Mouse (Mus musculus): Measurements from ENCODE around the gene Emg1. TPM values are rescaled to one million over a fixed set of nuclear protein-coding genes. Genes with fewer than 3 reads are reported as not detected.

The Emg1 gene
- polyA plus RNA-seq, 1 experiment from 2014 or later = 96.9 TPM

GRCm38 (mm10) chr6:124756652-124757350, 44.8 kb upstream of the Emg1 start:
- TF ChIP-seq EP300 (IDR thresholded peaks at IDR 0.05; ENCODE audit: low read depth) = no peak
- TF ChIP-seq CTCF (IDR thresholded peaks at IDR 0.05; ENCODE audit: low read depth) = no peak
- Histone ChIP-seq H3K9ac (replicated peaks) (peak overlapping the region; percentile 79), H3K9me3 (ENCODE audit: low read length) (no peaks in the 10 kb centered on the region), H3K4me1 (ENCODE audit: insufficient read depth) (peaks cover 29% of the 10 kb centered on the region), H3K27ac (ENCODE audit: low read depth) (peak overlapping the region; percentile 92), H3K36me3 (replicated peaks; ENCODE audit: insufficient read depth, low read length) (no peaks in the 10 kb centered on the region), H3K4me2 (ENCODE audit: low read depth, low read length) (peak overlapping the region; percentile 88), H3K27me3 (ENCODE audit: insufficient read depth, low read length) (peaks cover 22% of the 10 kb centered on the region), H3K4me3 (ENCODE audit: low read depth, low read length) (peak overlapping the region; percentile 72)
- DNase-seq (peak; percentile 74), ATAC-seq (peak; percentile 67)
- 3% methylated on average over 40 of the region's 54 CpGs for WGBS (ENCODE audit: insufficient replicate concordance)

- peaks cover 22% of the 10 kb centered on the region for H3K27me3 ChIP-seq (ENCODE audit: insufficient read depth, low read length)
- under 1% methylated on average over 52 of the region's 100 CpGs for WGBS (ENCODE audit: insufficient replicate concordance)
Measured at GRCm38 (mm10) chr6:124755831-124756595, 44.0 kb upstream of the Emg1 start, which contains the start of the genes Gm45234 and Atn1. Gene Gm45234 (minus strand): TSS chr6:124756021. Gene Atn1 (minus strand): TSS chr6:124756524.

GRCm38 (mm10) chr6:124755306-124755705, 43.3 kb upstream of the Emg1 start:
- 19% methylated on average over 3 of the region's 3 CpGs for WGBS (ENCODE audit: insufficient replicate concordance)
- Histone ChIP-seq H3K27ac (ENCODE audit: low read depth) (peak overlapping the region; percentile 92; the same call in 1 of the 2 replicates), H3K4me2 (ENCODE audit: low read depth, low read length) (peak overlapping the region; percentile 88), H3K27me3 (ENCODE audit: insufficient read depth, low read length) (peaks cover 22% of the 10 kb centered on the region), H3K4me3 (ENCODE audit: low read depth, low read length) (peak overlapping the region; percentile 72), H3K9ac (replicated peaks) (peak overlapping the region; percentile 79), H3K36me3 (replicated peaks; ENCODE audit: insufficient read depth, low read length) (no peaks in the 10 kb centered on the region), H3K4me1 (ENCODE audit: insufficient read depth) (peaks cover 32% of the 10 kb centered on the region), H3K9me3 (ENCODE audit: low read length) (no peaks in the 10 kb centered on the region)
- DNase-seq (no peak), ATAC-seq (no peak)
- TF ChIP-seq CTCF (IDR thresholded peaks at IDR 0.05; ENCODE audit: low read depth) (no peak), EP300 (IDR thresholded peaks at IDR 0.05; ENCODE audit: low read depth) (no peak)

More at GRCm38 (mm10) chr6:124755831-124756595, 44.0 kb upstream of the Emg1 start, which contains the start of the genes Gm45234 and Atn1:
- no peak for TF ChIP-seq EP300 (IDR thresholded peaks at IDR 0.05; ENCODE audit: low read depth)
- TF ChIP-seq CTCF (IDR thresholded peaks at IDR 0.05; ENCODE audit: low read depth) = no peak
- DNase-seq (peak; percentile 73), ATAC-seq (peak; percentile 66)
- no peaks in the 10 kb centered on the region for H3K9me3 ChIP-seq (ENCODE audit: low read length)
- H3K36me3 ChIP-seq (replicated peaks; ENCODE audit: insufficient read depth, low read length) = no peaks in the 10 kb centered on the region
- H3K9ac ChIP-seq (replicated peaks) = peak within 1 kb of the TSS; percentile 79
- H3K4me2 ChIP-seq (ENCODE audit: low read depth, low read length) = peak within 1 kb of the TSS; percentile 88
- H3K27ac ChIP-seq (ENCODE audit: low read depth) = peak within 1 kb of the TSS; percentile 92
- H3K4me3 ChIP-seq (ENCODE audit: low read depth, low read length) = peak within 1 kb of the TSS; percentile 72
- H3K4me1 ChIP-seq (ENCODE audit: insufficient read depth) = peaks cover 32% of the 10 kb centered on the region

- H3K4me1 ChIP-seq (ENCODE audit: insufficient read depth) = peaks cover 26% of the 10 kb centered on the region
- no peak overlapping the region for H3K9ac ChIP-seq (replicated peaks)
- H3K4me2 ChIP-seq (ENCODE audit: low read depth, low read length) = no peak overlapping the region
- ATAC-seq (no peak), DNase-seq (no peak)
- H3K27me3 ChIP-seq (ENCODE audit: insufficient read depth, low read length) = peaks cover 22% of the 10 kb centered on the region
- H3K4me3 ChIP-seq (ENCODE audit: low read depth, low read length) = no peak overlapping the region
- no peak overlapping the region for H3K27ac ChIP-seq (ENCODE audit: low read depth)
- peaks cover 4% of the 10 kb centered on the region; the same call in 1 of the 2 replicates for H3K36me3 ChIP-seq (replicated peaks; ENCODE audit: insufficient read depth, low read length)
- H3K9me3 ChIP-seq (ENCODE audit: low read length) = no peaks in the 10 kb centered on the region
- TF ChIP-seq CTCF (IDR thresholded peaks at IDR 0.05; ENCODE audit: low read depth) (no peak), EP300 (IDR thresholded peaks at IDR 0.05; ENCODE audit: low read depth) (no peak)
- 77% methylated on average over 2 of the region's 2 CpGs for WGBS (ENCODE audit: insufficient replicate concordance)
Measured at GRCm38 (mm10) chr6:124753861-124754260, 41.9 kb upstream of the Emg1 start.

GRCm38 (mm10) chr6:124750405-124750804, 38.4 kb upstream of the Emg1 start:
- Histone ChIP-seq H3K4me1 (ENCODE audit: insufficient read depth) (peaks cover 19% of the 10 kb centered on the region), H3K9ac (replicated peaks) (no peak overlapping the region), H3K4me3 (ENCODE audit: low read depth, low read length) (no peak overlapping the region), H3K27ac (ENCODE audit: low read depth) (no peak overlapping the region), H3K36me3 (replicated peaks; ENCODE audit: insufficient read depth, low read length) (peaks cover 4% of the 10 kb centered on the region), H3K27me3 (ENCODE audit: insufficient read depth, low read length) (peaks cover 5% of the 10 kb centered on the region; the same call in 1 of the 2 replicates), H3K9me3 (ENCODE audit: low read length) (no peaks in the 10 kb centered on the region), H3K4me2 (ENCODE audit: low read depth, low read length) (no peak overlapping the region)
- ATAC-seq (no peak), DNase-seq (no peak)
- no peak for TF ChIP-seq EP300 (IDR thresholded peaks at IDR 0.05; ENCODE audit: low read depth)
- TF ChIP-seq CTCF (IDR thresholded peaks at IDR 0.05; ENCODE audit: low read depth) = no peak
- WGBS (ENCODE audit: insufficient replicate concordance) = 77% methylated on average over 8 of the region's 8 CpGs
